Mouse (Mus musculus): ENCODE results near the gene Ehbp1l1. TPM values are rescaled to one million over a fixed set of nuclear protein-coding genes. Genes with fewer than 3 reads are reported as not detected.

Gene Ehbp1l1
- polyA plus RNA-seq, 1 experiment from 2014 or later, result 63.2 TPM

DNA sequence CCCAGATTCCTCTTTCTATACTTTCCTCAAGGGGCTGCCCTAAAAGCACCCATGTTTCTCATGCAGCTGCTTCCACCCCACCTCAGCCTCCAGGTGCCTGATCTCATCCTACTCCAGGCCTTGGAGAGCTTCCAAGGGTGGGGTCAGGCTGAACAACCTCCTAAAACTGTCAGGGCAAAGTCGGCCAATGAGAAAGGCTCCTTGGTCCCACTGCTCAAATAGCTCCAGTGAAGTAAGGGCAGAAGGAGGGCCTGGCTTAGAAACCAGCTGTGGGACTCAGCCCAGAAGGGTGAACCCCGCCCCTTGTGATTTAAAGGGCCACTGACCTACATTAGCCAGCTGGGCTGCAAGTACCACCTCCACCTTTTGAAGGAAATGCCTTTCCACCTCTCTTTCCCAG, 12.4 kb downstream of the Ehbp1l1 start:
- H3K4me2 ChIP-seq (ENCODE audit: low read depth, low read length), result peak overlapping the region; percentile 14
- no peak overlapping the region for H3K4me3 ChIP-seq (replicated peaks; ENCODE audit: low read length)
- H3K4me1 ChIP-seq (ENCODE audit: control insufficient read depth, insufficient read depth, low read length), result peaks cover 23% of the 10 kb centered on the region
- WGBS, result 2% methylated on average over 2 of the region's 2 CpGs
- peak overlapping the region; percentile 47 for H3K27ac ChIP-seq (ENCODE audit: low read length)
- H3K9me3 ChIP-seq (replicated peaks; ENCODE audit: control insufficient read depth, low read length), result no peaks in the 10 kb centered on the region
- H3K36me3 ChIP-seq (ENCODE audit: control insufficient read depth, insufficient read depth, low read length), result peaks cover 6% of the 10 kb centered on the region; the same call in 1 of the 2 replicates
- H3K9ac ChIP-seq (ENCODE audit: low read length), result peak overlapping the region; percentile 54; the same call in 1 of the 2 replicates
- H3K27me3 ChIP-seq (ENCODE audit: control insufficient read depth, insufficient read depth, low read length), result no peaks in the 10 kb centered on the region
- peak; percentile 89 for ATAC-seq (ENCODE audit: insufficient read depth, low FRiP score)

DNA sequence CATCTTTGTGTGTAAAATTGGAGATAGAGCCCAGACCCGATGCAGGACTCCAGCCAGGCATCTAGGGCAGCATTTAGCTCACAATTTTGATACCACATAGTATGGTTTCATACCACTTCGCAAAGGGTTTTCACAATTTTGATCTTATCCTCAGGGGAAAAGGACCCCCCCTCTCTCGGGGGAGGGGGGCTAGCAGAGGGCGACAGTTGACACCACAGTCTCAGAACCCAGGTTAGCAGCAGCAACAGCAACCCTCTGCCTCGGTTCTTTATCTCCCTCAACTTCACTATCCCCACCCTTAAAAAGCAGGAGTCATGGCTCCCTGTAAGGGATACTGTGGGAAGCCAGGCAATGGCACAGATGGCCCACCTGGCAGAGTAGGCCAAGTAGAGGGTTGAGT, 12.9 kb downstream of the Ehbp1l1 start:
- Histone ChIP-seq H3K4me3 (replicated peaks; ENCODE audit: low read length) (no peak overlapping the region), H3K27me3 (ENCODE audit: control insufficient read depth, insufficient read depth, low read length) (no peaks in the 10 kb centered on the region), H3K36me3 (ENCODE audit: control insufficient read depth, insufficient read depth, low read length) (peaks cover 6% of the 10 kb centered on the region; the same call in 1 of the 2 replicates), H3K9me3 (replicated peaks; ENCODE audit: control insufficient read depth, low read length) (no peaks in the 10 kb centered on the region), H3K9ac (ENCODE audit: low read length) (peak overlapping the region; percentile 54; the same call in 1 of the 2 replicates), H3K4me2 (ENCODE audit: low read depth, low read length) (peak overlapping the region; percentile 14), H3K27ac (ENCODE audit: low read length) (peak overlapping the region; percentile 47), H3K4me1 (ENCODE audit: control insufficient read depth, insufficient read depth, low read length) (peaks cover 23% of the 10 kb centered on the region)
- WGBS, result 69% methylated on average over 5 of the region's 5 CpGs
- peak; percentile 23; the same call in 1 of the 2 replicates for ATAC-seq (ENCODE audit: insufficient read depth, low FRiP score)

DNA sequence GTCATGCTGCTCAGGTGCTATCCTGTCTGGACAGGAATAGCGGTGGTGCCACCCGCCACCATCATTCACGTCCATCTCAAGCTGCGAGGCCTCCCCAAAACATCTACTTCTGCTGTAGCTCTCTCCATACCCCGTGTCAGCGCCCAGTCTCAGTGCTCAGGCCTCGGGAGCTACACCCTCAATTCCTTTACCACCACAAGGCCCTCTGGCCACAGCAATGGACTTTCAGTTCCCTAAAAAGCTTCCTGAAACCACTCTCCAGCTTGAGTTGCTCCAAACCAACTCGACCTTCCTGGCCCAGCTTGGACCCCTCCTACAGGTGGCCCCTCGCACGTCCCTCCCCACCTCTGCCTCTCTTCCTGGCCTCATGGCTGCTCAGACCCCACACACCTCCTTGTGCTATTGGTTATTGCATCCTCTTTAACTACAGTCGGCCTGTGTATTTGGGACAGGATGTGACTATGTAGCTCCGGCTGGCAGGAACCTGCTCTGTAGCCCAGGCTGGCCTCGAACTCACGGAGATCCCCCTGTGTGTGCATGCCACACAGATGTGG, 14.1 kb downstream of the Ehbp1l1 start:
- H3K9me3 ChIP-seq (replicated peaks; ENCODE audit: control insufficient read depth, low read length), result no peaks in the 10 kb centered on the region
- H3K4me2 ChIP-seq (ENCODE audit: low read depth, low read length), result no peak overlapping the region
- ATAC-seq (ENCODE audit: insufficient read depth, low FRiP score), result no peak
- peaks cover 23% of the 10 kb centered on the region for H3K4me1 ChIP-seq (ENCODE audit: control insufficient read depth, insufficient read depth, low read length)
- no peak overlapping the region for H3K27ac ChIP-seq (ENCODE audit: low read length)
- H3K27me3 ChIP-seq (ENCODE audit: control insufficient read depth, insufficient read depth, low read length), result no peaks in the 10 kb centered on the region
- H3K9ac ChIP-seq (ENCODE audit: low read length), result no peak overlapping the region
- peaks cover 6% of the 10 kb centered on the region; the same call in 1 of the 2 replicates for H3K36me3 ChIP-seq (ENCODE audit: control insufficient read depth, insufficient read depth, low read length)
- H3K4me3 ChIP-seq (replicated peaks; ENCODE audit: low read length), result no peak overlapping the region
- WGBS, result 90% methylated on average over 14 of the region's 14 CpGs

DNA sequence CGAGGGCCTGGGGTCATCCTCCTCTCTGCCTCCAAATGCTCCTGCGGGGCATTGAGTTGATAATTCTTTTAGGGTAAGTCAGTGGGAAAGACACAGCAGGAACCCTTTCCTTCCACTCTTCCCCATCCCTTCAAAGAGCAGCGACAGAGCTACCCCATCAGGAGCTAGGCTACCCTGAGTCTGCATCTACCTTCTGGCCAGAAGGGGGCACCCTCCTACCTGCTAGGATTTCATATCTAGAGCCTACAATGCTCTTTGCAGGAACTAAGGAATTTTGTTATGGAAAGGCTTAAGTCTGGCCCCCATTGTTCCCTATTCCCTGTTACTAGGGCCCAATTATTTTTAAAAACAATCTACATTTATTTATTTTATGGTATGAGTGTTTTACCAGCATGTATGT, 14.9 kb downstream of the Ehbp1l1 start:
- Histone ChIP-seq H3K36me3 (ENCODE audit: control insufficient read depth, insufficient read depth, low read length) (peaks cover 6% of the 10 kb centered on the region; the same call in 1 of the 2 replicates), H3K27ac (ENCODE audit: low read length) (no peak overlapping the region), H3K4me2 (ENCODE audit: low read depth, low read length) (no peak overlapping the region), H3K4me3 (replicated peaks; ENCODE audit: low read length) (no peak overlapping the region), H3K27me3 (ENCODE audit: control insufficient read depth, insufficient read depth, low read length) (no peaks in the 10 kb centered on the region), H3K4me1 (ENCODE audit: control insufficient read depth, insufficient read depth, low read length) (peaks cover 22% of the 10 kb centered on the region), H3K9me3 (replicated peaks; ENCODE audit: control insufficient read depth, low read length) (no peaks in the 10 kb centered on the region), H3K9ac (ENCODE audit: low read length) (no peak overlapping the region)
- whole genome bisulfite sequencing, result 23% methylated on average over 3 of the region's 3 CpGs
- ATAC-seq (ENCODE audit: insufficient read depth, low FRiP score), result no peak

DNA sequence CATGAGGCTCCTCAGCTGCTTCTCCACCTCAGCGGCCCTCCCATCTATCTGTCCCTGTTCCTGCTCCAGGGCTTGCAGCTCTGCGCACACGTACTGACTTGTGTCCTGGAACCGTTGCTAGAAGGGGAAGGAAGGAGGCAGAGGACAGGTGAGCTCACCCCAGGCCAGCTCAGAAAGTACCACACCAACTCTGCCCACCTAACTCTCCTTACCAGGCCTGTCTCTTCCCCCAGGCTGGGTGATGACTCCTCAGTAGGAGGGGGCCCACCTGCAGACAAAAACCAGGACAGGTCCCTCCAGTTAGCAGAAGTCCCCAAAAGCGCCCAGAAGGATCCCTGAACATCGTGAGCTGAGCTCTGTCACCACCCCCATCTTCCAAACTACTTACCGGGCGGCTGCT, 15.5 kb downstream of the Ehbp1l1 start:
- ATAC-seq (ENCODE audit: insufficient read depth, low FRiP score), result no peak
- 79% methylated on average over 8 of the region's 8 CpGs for WGBS
- Histone ChIP-seq H3K27me3 (ENCODE audit: control insufficient read depth, insufficient read depth, low read length) (no peaks in the 10 kb centered on the region), H3K4me2 (ENCODE audit: low read depth, low read length) (no peak overlapping the region), H3K9me3 (replicated peaks; ENCODE audit: control insufficient read depth, low read length) (no peaks in the 10 kb centered on the region), H3K9ac (ENCODE audit: low read length) (no peak overlapping the region), H3K4me3 (replicated peaks; ENCODE audit: low read length) (no peak overlapping the region), H3K36me3 (ENCODE audit: control insufficient read depth, insufficient read depth, low read length) (peaks cover 6% of the 10 kb centered on the region; the same call in 1 of the 2 replicates), H3K27ac (ENCODE audit: low read length) (no peak overlapping the region), H3K4me1 (ENCODE audit: control insufficient read depth, insufficient read depth, low read length) (peaks cover 21% of the 10 kb centered on the region)

DNA sequence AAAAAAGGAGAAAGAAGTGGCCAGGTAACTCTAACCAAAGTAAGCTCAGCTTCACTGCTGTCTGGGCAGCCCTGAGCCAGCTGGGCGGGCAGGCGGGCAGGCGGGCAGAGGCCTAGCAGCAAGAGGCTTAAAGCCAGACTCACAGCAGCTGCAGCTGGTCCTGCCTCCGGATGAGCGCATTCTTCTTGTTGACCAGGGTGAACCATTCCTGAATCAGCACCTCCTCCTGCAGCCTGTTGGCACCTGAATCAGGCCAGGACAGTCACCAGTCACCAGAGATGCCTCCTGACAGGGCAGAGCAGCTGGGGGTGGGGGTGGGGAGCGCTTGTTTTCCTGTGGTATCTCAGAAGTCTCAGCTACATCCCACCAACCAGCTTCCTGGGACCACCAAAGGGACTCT, 16.0 kb downstream of the Ehbp1l1 start:
- no peak overlapping the region for H3K4me2 ChIP-seq (ENCODE audit: low read depth, low read length)
- no peak overlapping the region for H3K4me3 ChIP-seq (replicated peaks; ENCODE audit: low read length)
- no peak overlapping the region for H3K9ac ChIP-seq (ENCODE audit: low read length)
- no peak overlapping the region for H3K27ac ChIP-seq (ENCODE audit: low read length)
- H3K27me3 ChIP-seq (ENCODE audit: control insufficient read depth, insufficient read depth, low read length), result no peaks in the 10 kb centered on the region
- WGBS, result 94% methylated on average over 6 of the region's 6 CpGs
- H3K36me3 ChIP-seq (ENCODE audit: control insufficient read depth, insufficient read depth, low read length), result peaks cover 6% of the 10 kb centered on the region; the same call in 1 of the 2 replicates
- no peaks in the 10 kb centered on the region for H3K9me3 ChIP-seq (replicated peaks; ENCODE audit: control insufficient read depth, low read length)
- no peak for ATAC-seq (ENCODE audit: insufficient read depth, low FRiP score)
- peaks cover 24% of the 10 kb centered on the region for H3K4me1 ChIP-seq (ENCODE audit: control insufficient read depth, insufficient read depth, low read length)

DNA sequence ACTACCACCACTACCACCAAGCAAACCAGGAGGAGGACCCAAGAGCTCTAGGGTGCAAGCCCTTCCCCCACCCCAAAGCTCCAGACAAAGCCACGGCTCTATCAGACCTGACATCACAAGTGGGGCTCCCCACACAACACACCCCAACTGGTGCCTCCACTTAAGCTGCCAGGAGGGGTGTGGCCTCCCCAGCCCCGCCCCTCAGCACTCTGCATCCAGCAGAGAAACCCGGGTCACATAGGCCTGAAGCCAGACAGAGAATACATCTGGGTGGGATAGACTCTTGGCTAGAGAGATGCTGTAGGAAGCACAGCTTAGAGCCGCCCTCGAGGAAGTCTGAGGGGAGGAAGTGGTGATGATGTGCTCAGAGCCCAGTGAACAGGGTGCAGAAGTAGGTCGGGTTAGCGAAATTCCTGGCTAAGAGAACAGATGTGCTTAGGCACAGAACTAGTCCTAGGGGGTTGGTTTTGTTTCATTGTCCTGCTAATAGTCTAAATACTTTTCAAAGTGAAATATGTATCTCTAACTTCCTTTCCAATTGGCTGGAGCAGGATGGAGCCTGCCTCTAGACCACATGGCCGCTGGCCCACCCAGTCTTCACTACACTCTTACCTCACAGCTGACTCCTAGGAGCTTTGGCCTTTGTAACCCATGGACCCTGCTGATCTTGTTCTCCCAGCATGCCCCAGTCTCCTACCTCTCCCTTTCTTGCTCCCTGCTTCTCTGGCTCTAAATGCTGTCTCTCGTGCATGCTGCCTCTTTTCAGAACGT, 21.1 kb downstream of the Ehbp1l1 start:
- peaks cover 20% of the 10 kb centered on the region for H3K4me1 ChIP-seq (ENCODE audit: control insufficient read depth, insufficient read depth, low read length)
- peak; percentile 83 for ATAC-seq (ENCODE audit: insufficient read depth, low FRiP score)
- H3K36me3 ChIP-seq (ENCODE audit: control insufficient read depth, insufficient read depth, low read length), result peaks cover 20% of the 10 kb centered on the region
- no peaks in the 10 kb centered on the region for H3K27me3 ChIP-seq (ENCODE audit: control insufficient read depth, insufficient read depth, low read length)
- no peak overlapping the region for H3K4me3 ChIP-seq (replicated peaks; ENCODE audit: low read length)
- H3K9ac ChIP-seq (ENCODE audit: low read length), result peak overlapping the region; percentile 50
- 28% methylated on average over 10 of the region's 10 CpGs for WGBS
- H3K9me3 ChIP-seq (replicated peaks; ENCODE audit: control insufficient read depth, low read length), result no peaks in the 10 kb centered on the region
- peak overlapping the region; percentile 25; the same call in 1 of the 2 replicates for H3K4me2 ChIP-seq (ENCODE audit: low read depth, low read length)
- H3K27ac ChIP-seq (ENCODE audit: low read length), result peak overlapping the region; percentile 90

DNA sequence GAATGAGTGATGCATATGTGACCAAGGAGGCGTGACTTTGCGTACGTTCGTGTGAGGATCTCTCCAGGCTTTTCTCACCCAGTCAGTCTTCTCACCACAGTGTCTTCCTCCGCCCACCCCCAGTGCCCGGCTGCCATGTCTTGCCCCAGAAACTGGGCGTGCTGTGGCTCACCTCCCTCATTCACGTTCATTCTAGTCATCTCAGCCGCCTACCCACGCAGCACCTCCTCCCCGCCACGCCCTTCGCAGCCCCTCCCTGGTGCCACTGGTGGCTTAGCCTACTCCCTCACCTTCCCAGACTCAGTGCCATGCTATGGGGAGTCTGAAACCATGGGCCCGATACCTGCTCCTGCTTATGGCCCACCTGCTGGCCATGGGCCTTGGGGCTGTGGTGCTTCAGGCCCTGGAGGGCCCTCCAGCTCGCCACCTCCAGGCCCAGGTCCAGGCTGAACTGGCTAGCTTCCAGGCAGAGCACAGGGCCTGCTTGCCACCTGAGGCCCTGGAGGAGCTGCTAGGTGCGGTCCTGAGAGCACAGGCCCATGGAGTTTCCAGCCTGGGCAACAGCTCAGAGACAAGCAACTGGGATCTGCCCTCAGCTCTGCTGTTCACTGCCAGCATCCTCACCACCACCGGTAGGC, 21.8 kb downstream of the Ehbp1l1 start, which contains the start of gene Kcnk7:
TSS of gene Kcnk7 (plus strand) at position 205 of the 638 bp plus-strand sequence.
- no peaks in the 10 kb centered on the region for H3K9me3 ChIP-seq (replicated peaks; ENCODE audit: control insufficient read depth, low read length)
- H3K4me2 ChIP-seq (ENCODE audit: low read depth, low read length), result peak within 1 kb of the TSS; percentile 25; the same call in 1 of the 2 replicates
- H3K4me3 ChIP-seq (replicated peaks; ENCODE audit: low read length), result no peak within 1 kb of the TSS
- ATAC-seq (ENCODE audit: insufficient read depth, low FRiP score), result peak; percentile 31
- WGBS, result 57% methylated on average over 17 of the region's 17 CpGs
- H3K27ac ChIP-seq (ENCODE audit: low read length), result peak within 1 kb of the TSS; percentile 90
- H3K27me3 ChIP-seq (ENCODE audit: control insufficient read depth, insufficient read depth, low read length), result no peaks in the 10 kb centered on the region
- H3K36me3 ChIP-seq (ENCODE audit: control insufficient read depth, insufficient read depth, low read length), result peaks cover 18% of the 10 kb centered on the region
- peak within 1 kb of the TSS; percentile 50 for H3K9ac ChIP-seq (ENCODE audit: low read length)
- peaks cover 20% of the 10 kb centered on the region for H3K4me1 ChIP-seq (ENCODE audit: control insufficient read depth, insufficient read depth, low read length)

Data from stomach, embryonic 16.5 days (tissue).